In genomic region chr9:75409852-75410378, GRCm38 (mm10) we compare ENCODE assay signal across 8 mouse cellular contexts. TPM values are rescaled to one million over a fixed set of nuclear protein-coding genes. Genes with fewer than 3 reads are reported as not detected.
DNase-seq lines count a peak whose midpoint lies in the region; ATAC-seq and TF ChIP-seq lines count a peak whose summit lies in the region.

Mapk6 (minus strand) TSS chr9:75410005.

- TF ChIP-seq CTCF in lung, postnatal 0 days (IDR thresholded peaks at IDR 0.05): peak; percentile 33; the same call in 1 of the 2 replicates

- 0% methylated on average over 52 of the region's 58 CpGs for WGBS in hindbrain, embryonic 12.5 days
- WGBS in lung, postnatal 0 days: 1% methylated on average over 42 of the region's 58 CpGs

- ATAC-seq in hindbrain, embryonic 12.5 days (ENCODE audit: low FRiP score): peak; percentile 91
- ATAC-seq in lung, postnatal 0 days: peak; percentile 94

- H3K27ac ChIP-seq in hindbrain, embryonic 12.5 days: peak within 1 kb of the TSS; percentile 98
- peak within 1 kb of the TSS; percentile 99 for H3K27ac ChIP-seq in lung, postnatal 0 days (ENCODE audit: low read length)

- DNase-seq in R1 (ENCODE audit: low read depth, low spot score): peak; percentile 91
- DNase-seq in cerebellum, postnatal 14 days: peak; percentile 97 to 100
- peak; percentile 92 to 96 for DNase-seq in frontal cortex, postnatal 14 days (ENCODE audit: low spot score in 2 of 2)
- DNase-seq in layer of hippocampus, postnatal 10 days (ENCODE audit: low spot score in 2 of 2): peak; percentile 97 to 99
- peak; percentile 97 for DNase-seq in lung, postnatal 0 days (ENCODE audit: low spot score)
- peak; percentile 97 for DNase-seq in ovary, postnatal 10 days (ENCODE audit: low spot score)
- peak; percentile 95 to 99 for DNase-seq in thymus, postnatal 10 days (ENCODE audit: low spot score in 2 of 2)

- H3K9ac ChIP-seq in hindbrain, embryonic 12.5 days: peak within 1 kb of the TSS; percentile 90
- peak within 1 kb of the TSS; percentile 88 for H3K9ac ChIP-seq in lung, postnatal 0 days (replicated peaks; ENCODE audit: low read depth)

- H3K27me3 ChIP-seq in hindbrain, embryonic 12.5 days: no peaks in the 10 kb centered on the region
- no peaks in the 10 kb centered on the region for H3K27me3 ChIP-seq in lung, postnatal 0 days (replicated peaks; ENCODE audit: insufficient read depth, low read length)

- no peaks in the 10 kb centered on the region for H3K9me3 ChIP-seq in hindbrain, embryonic 12.5 days (replicated peaks)
- no peaks in the 10 kb centered on the region for H3K9me3 ChIP-seq in lung, postnatal 0 days (ENCODE audit: low read length)

- peak within 1 kb of the TSS; percentile 93 for H3K4me3 ChIP-seq in hindbrain, embryonic 12.5 days
- H3K4me3 ChIP-seq in lung, postnatal 0 days (ENCODE audit: low read depth, low read length): peak within 1 kb of the TSS; percentile 72

- H3K4me1 ChIP-seq in hindbrain, embryonic 12.5 days: peaks cover 27% of the 10 kb centered on the region
- H3K4me1 ChIP-seq in lung, postnatal 0 days (ENCODE audit: insufficient read depth, low read depth, low read length): peaks cover 13% of the 10 kb centered on the region

- TF ChIP-seq EP300 in lung, postnatal 0 days (IDR thresholded peaks at IDR 0.05): no peak

- peak within 1 kb of the TSS; percentile 71 for H3K4me2 ChIP-seq in hindbrain, embryonic 12.5 days (replicated peaks)
- H3K4me2 ChIP-seq in lung, postnatal 0 days (replicated peaks; ENCODE audit: low read depth, low read length): peak within 1 kb of the TSS; percentile 77

- no peaks in the 10 kb centered on the region for H3K36me3 ChIP-seq in hindbrain, embryonic 12.5 days
- no peaks in the 10 kb centered on the region for H3K36me3 ChIP-seq in lung, postnatal 0 days (ENCODE audit: insufficient read depth, low read length)

RNA-seq across cellular contexts. Expression of gene Mapk6, which starts in this region (rescaled TPM):
- polyA plus RNA-seq in hindbrain, embryonic 12.5 days (2016; fragmentation: Nextera tagmentation; extraction: Ambion mirVana): 176 and 183 TPM in 2 replicates
- 10 to 100 TPM; 55.7 to 57.8 TPM for total RNA-seq in layer of hippocampus, postnatal 10 days (2021)
- polyA plus RNA-seq in lung, postnatal 0 days (2015; fragmentation: Nextera tagmentation; extraction: Ambion mirVana): 28.0 and 30.5 TPM in 2 replicates

Comparison
In these comparisons a context has a peak if more than half of its experiments do, and no peak if none do; other contexts are left out.
1. Peak in every context shown above with its lines: DNase-seq, ATAC-seq, H3K4me3 ChIP-seq and H3K27ac ChIP-seq.